29 mouse cellular contexts compared by ENCODE assay signal in the genomic region with DNA sequence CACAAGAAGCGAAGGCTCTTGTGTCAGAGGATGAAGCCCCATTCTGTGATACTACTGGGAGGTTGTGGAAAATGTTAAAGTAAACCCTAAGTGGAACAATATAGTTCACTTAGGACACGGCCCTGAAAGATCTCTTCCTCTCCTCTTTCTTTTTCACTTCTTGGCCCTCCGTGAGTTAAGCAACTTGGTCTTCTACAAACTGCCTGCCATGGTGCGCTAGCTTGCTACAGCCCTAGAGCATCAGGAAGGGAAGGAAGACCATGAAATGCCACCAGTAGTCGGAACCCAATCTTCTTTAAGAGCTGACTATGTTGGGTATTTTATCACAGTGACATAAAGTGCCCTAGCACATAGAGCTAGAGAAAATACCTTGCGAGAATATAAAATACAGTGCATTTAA. TPM values are rescaled to one million over a fixed set of nuclear protein-coding genes. Genes with fewer than 3 reads are reported as not detected.
A peak's percentile ranks its signal among the peaks of the same experiment; 100 is the strongest.
DNase-seq lines count a peak whose midpoint lies in the region; ATAC-seq and TF ChIP-seq lines count a peak whose summit lies in the region.
"Had no signal": no experiment of that assay in that cellular context is flagged by ENCODE, and none has a peak within 500 bp of the region (broad histone marks: within the 10 kb centered on the region; RNA-seq: fewer than 3 reads in every experiment).

No protein-coding gene starts in this region.

- TF ChIP-seq POLR2A in CH12.LX (IDR thresholded peaks at IDR 0.05; ENCODE audit: low read depth, low read length) = no peak
- no peak for TF ChIP-seq POLR2A in bone marrow, adult 2 months (IDR thresholded peaks at IDR 0.05; ENCODE audit: borderline replicate concordance, control insufficient read depth, low read depth, low read length)

- peak overlapping the region; percentile 13; the same call in 1 of the 2 replicates for H3K4me2 ChIP-seq in liver, embryonic 16.5 days (ENCODE audit: low read depth, low read length)
- no peak overlapping the region for H3K4me2 ChIP-seq in liver, embryonic 12.5 days
- H3K4me2 ChIP-seq in CH12.LX (ENCODE audit: insufficient read depth, low read depth, poor library complexity, severe bottlenecking) = peak overlapping the region; percentile 50; the same call in 1 of the 2 replicates
- H3K4me2 ChIP-seq: embryonic facial prominence, embryonic 13.5 days; embryonic facial prominence, embryonic 15.5 days; forebrain, embryonic 13.5 days; forebrain, embryonic 15.5 days had no signal

- H3K36me3 ChIP-seq in liver, embryonic 16.5 days (ENCODE audit: control insufficient read depth, insufficient read depth) = no peaks in the 10 kb centered on the region
- H3K36me3 ChIP-seq in liver, embryonic 12.5 days = no peaks in the 10 kb centered on the region
- H3K36me3 ChIP-seq in CH12.LX (replicated peaks in 1 of 2; ENCODE audit: control insufficient read depth in 1 of 2, insufficient read depth in 1 of 2, low read length in 1 of 2) = no peaks in the 10 kb centered on the region
- H3K36me3 ChIP-seq: embryonic facial prominence, embryonic 13.5 days; embryonic facial prominence, embryonic 15.5 days; forebrain, embryonic 15.5 days; G1E had no signal

- TF ChIP-seq RAD21 in CH12.LX (IDR thresholded peaks at IDR 0.05; ENCODE audit: low read depth, low read length) = no peak

- H3K9me3 ChIP-seq in liver, embryonic 16.5 days (replicated peaks; ENCODE audit: control insufficient read depth, low read length) = no peaks in the 10 kb centered on the region
- H3K9me3 ChIP-seq in liver, embryonic 12.5 days (replicated peaks) = no peaks in the 10 kb centered on the region
- H3K9me3 ChIP-seq in CH12.LX (replicated peaks; ENCODE audit: low read length) = no peaks in the 10 kb centered on the region
- H3K9me3 ChIP-seq: embryonic facial prominence, embryonic 13.5 days; embryonic facial prominence, embryonic 15.5 days; forebrain, embryonic 13.5 days; forebrain, embryonic 15.5 days; G1E had no signal

- H3K27ac ChIP-seq in liver, embryonic 16.5 days (ENCODE audit: low read length) = no peak overlapping the region
- H3K27ac ChIP-seq in liver, embryonic 12.5 days = no peak overlapping the region
- no peak overlapping the region for H3K27ac ChIP-seq in CH12.LX (ENCODE audit: insufficient read depth, low read depth)
- H3K27ac ChIP-seq in bone marrow, adult 2 months (ENCODE audit: control insufficient read depth, insufficient read depth, low read depth, low read length, poor library complexity) = no peak overlapping the region
- H3K27ac ChIP-seq: embryonic facial prominence, embryonic 13.5 days; embryonic facial prominence, embryonic 15.5 days; forebrain, embryonic 13.5 days; forebrain, embryonic 15.5 days had no signal

- H3K4me1 ChIP-seq in liver, embryonic 16.5 days (ENCODE audit: control insufficient read depth, low read depth, low read length) = no peaks in the 10 kb centered on the region
- no peaks in the 10 kb centered on the region for H3K4me1 ChIP-seq in liver, embryonic 12.5 days
- no peaks in the 10 kb centered on the region for H3K4me1 ChIP-seq in CH12.LX (ENCODE audit: control insufficient read depth in 1 of 2, insufficient read depth in 2 of 2)
- H3K4me1 ChIP-seq in bone marrow, adult 2 months (ENCODE audit: control insufficient read depth, insufficient read depth, low read length) = peaks cover 1% of the 10 kb centered on the region; the same call in 1 of the 2 replicates
- H3K4me1 ChIP-seq: embryonic facial prominence, embryonic 13.5 days; embryonic facial prominence, embryonic 15.5 days; forebrain, embryonic 13.5 days; forebrain, embryonic 15.5 days had no signal

- dilution Hi-C loops in CH12.LX (cut with MboI; ENCODE audit: extremely low pct_ligation_motif_present, extremely low pct_unique_long_range_greater_than_20kb, low sequenced_read_pairs) = no loop called here

- ATAC-seq in liver, embryonic 16.5 days (ENCODE audit: low read depth) = no peak
- ATAC-seq in liver, embryonic 12.5 days = no peak
- ATAC-seq in megakaryocyte, adult 5-6 weeks (ENCODE audit: poor library complexity, severe bottlenecking) = peak; percentile 52
- no peak for ATAC-seq in erythroblast, adult 5-6 weeks (replicated peaks; ENCODE audit: low FRiP score, poor library complexity, severe bottlenecking)
- ATAC-seq: activated CD4-positive, CD25-positive, alpha-beta regulatory T cell, adult 4 months; forebrain, embryonic 13.5 days; forebrain, embryonic 15.5 days; forebrain, postnatal 0 days; Patski had no signal

- no peaks in the 10 kb centered on the region for H3K27me3 ChIP-seq in liver, embryonic 16.5 days (ENCODE audit: control insufficient read depth, insufficient read depth, low read depth, low read length)
- H3K27me3 ChIP-seq in liver, embryonic 12.5 days (replicated peaks) = no peaks in the 10 kb centered on the region
- H3K27me3 ChIP-seq in CH12.LX (replicated peaks) = no peaks in the 10 kb centered on the region
- H3K27me3 ChIP-seq: embryonic facial prominence, embryonic 13.5 days; embryonic facial prominence, embryonic 15.5 days; forebrain, embryonic 13.5 days; forebrain, embryonic 15.5 days had no signal

- H3K79me2 ChIP-seq in CH12.LX (replicated peaks; ENCODE audit: control insufficient read depth, extremely low read depth, insufficient read depth, poor library complexity, severe bottlenecking) = no peaks in the 10 kb centered on the region

- no peak for DNase-seq in CH12.LX (ENCODE audit: extremely low read depth)
- no peak for DNase-seq in adrenal gland, adult 2 months
- DNase-seq: adrenal gland, postnatal 10 days; adrenal gland, postnatal 25 days; cerebellum, adult 11-12 months; cerebellum, adult 2 months; cerebellum, adult 9-10 months; cerebellum, postnatal 10 days; cerebellum, postnatal 25 days; embryo, embryonic 11 days; forebrain, postnatal 0 days had no signal

- TF ChIP-seq CTCF in CH12.LX (conservative IDR thresholded peaks at IDR 0.05 in 1 of 2, IDR thresholded peaks at IDR 0.05 in 1 of 2; ENCODE audit: low read depth in 2 of 2, low read length in 2 of 2) = no peak
- TF ChIP-seq CTCF in bone marrow, adult 2 months (IDR thresholded peaks at IDR 0.05; ENCODE audit: control insufficient read depth, insufficient read depth, low read length) = no peak

- H3K4me3 ChIP-seq in liver, embryonic 16.5 days (ENCODE audit: low read depth, low read length) = no peak overlapping the region
- H3K4me3 ChIP-seq in liver, embryonic 12.5 days = no peak overlapping the region
- H3K4me3 ChIP-seq in CH12.LX (replicated peaks in 1 of 3; ENCODE audit: low read depth in 2 of 3, low read length in 2 of 3, poor library complexity in 1 of 3) = no peak overlapping the region
- H3K4me3 ChIP-seq in bone marrow, adult 2 months (replicated peaks; ENCODE audit: control insufficient read depth, low read depth, low read length) = peak overlapping the region; percentile 17
- H3K4me3 ChIP-seq: embryonic facial prominence, embryonic 13.5 days; embryonic facial prominence, embryonic 15.5 days; forebrain, embryonic 13.5 days; forebrain, embryonic 15.5 days had no signal

- no peak for TF ChIP-seq EP300 in CH12.LX (IDR thresholded peaks at IDR 0.05; ENCODE audit: low read length)

- WGBS in liver, embryonic 16.5 days (ENCODE audit: insufficient replicate concordance) = 63% methylated on average over 6 of the region's 6 CpGs
- WGBS in liver, embryonic 12.5 days (ENCODE audit: insufficient replicate concordance) = 72% methylated on average over 6 of the region's 6 CpGs
- WGBS in bone marrow, adult 2 months = 47% methylated on average over 6 of the region's 6 CpGs

- H3K9ac ChIP-seq in liver, embryonic 16.5 days (ENCODE audit: low read depth, low read length) = no peak overlapping the region
- H3K9ac ChIP-seq in liver, embryonic 12.5 days = no peak overlapping the region
- H3K9ac ChIP-seq in CH12.LX (ENCODE audit: insufficient read depth, low read depth) = no peak overlapping the region
- H3K9ac ChIP-seq: embryonic facial prominence, embryonic 13.5 days; embryonic facial prominence, embryonic 15.5 days; forebrain, embryonic 13.5 days; forebrain, embryonic 15.5 days; forebrain, postnatal 0 days had no signal

- in situ Hi-C loops in CH12.LX (cut with MboI; ENCODE audit: low pct_ligation_motif_present, low pct_unique_long_range_greater_than_20kb, low sequenced_read_pairs) = loop anchor here (10.0 kb wide), 1 partner anchor 604 kb away; no protein-coding TSS in a partner anchor

TF ChIP-seq in CH12.LX, 34 proteins besides CTCF, POLR2A, EP300 and RAD21:
- TF ChIP-seq ZC3H11A (IDR thresholded peaks at IDR 0.05; ENCODE audit: low read depth, low read length) = no peak
- TF ChIP-seq UBTF (IDR thresholded peaks at IDR 0.05; ENCODE audit: low read depth, low read length) = no peak
- TF ChIP-seq ZMIZ1 (IDR thresholded peaks at IDR 0.05; ENCODE audit: low read depth, low read length) = no peak
- no peak for TF ChIP-seq PAX5 (IDR thresholded peaks at IDR 0.05; ENCODE audit: low read length)
- TF ChIP-seq ELF1 (IDR thresholded peaks at IDR 0.05; ENCODE audit: low read depth, low read length) = no peak

RNA-seq across cellular contexts. Expression of gene Nme8, which starts 7.2 kb away (rescaled TPM):
- not detected in 2 replicates for polyA plus RNA-seq in liver, embryonic 16.5 days (2015; fragmentation: Nextera tagmentation; extraction: Ambion mirVana)
- not detected in 2 replicates for polyA plus RNA-seq in liver, embryonic 12.5 days (2016; fragmentation: Nextera tagmentation; extraction: Ambion mirVana)
- total RNA-seq in CH12.LX (2012; rRNA removed) (not detected in 2 replicates), CH12.LX (2014; rRNA removed) (not detected in 2 replicates)
- polyA plus RNA-seq in CH12.LX (2012; ENCODE audit: insufficient read length, low read depth) = not detected in 2 replicates
- polyA plus RNA-seq in bone marrow, adult 2 months (2011; ENCODE audit: insufficient read depth, insufficient read length, low replicate concordance, missing spikeins) = not detected in 2 replicates
- total RNA-seq in megakaryocyte, adult 5-6 weeks (2015) = not detected in 2 replicates
- total RNA-seq in megakaryocyte, adult 5-6 weeks (2017) = 0.37 TPM in 1 of 2 replicates, not detected in the other
- not detected for total RNA-seq in adrenal gland, adult 2 months (2021)
- not detected in 2 replicates for polyA plus RNA-seq in adrenal gland, adult 2 months (2012; rRNA removed)
- not detected in 2 replicates for total RNA-seq in erythroblast, adult 5-6 weeks (2015; ENCODE audit: low replicate concordance)
- total RNA-seq in erythroblast, adult 5-6 weeks (2017; ENCODE audit: low replicate concordance) = not detected in 2 replicates
- total RNA-seq: adrenal gland, adult 18-20 months; adrenal gland, postnatal 10 days; adrenal gland, postnatal 25 days; adrenal gland, postnatal 4 days; common myeloid progenitor, adult 5-6 weeks; forebrain, postnatal 0 days had no signal
- polyA plus RNA-seq: activated CD4-positive, CD25-positive, alpha-beta regulatory T cell, adult 4 months; C2C12; cerebellum, adult 2 months; embryonic facial prominence, embryonic 11.5 days; embryonic facial prominence, embryonic 13.5 days; embryonic facial prominence, embryonic 15.5 days; forebrain, embryonic 11.5 days; forebrain, embryonic 15.5 days; forebrain, postnatal 0 days; G1E; Patski had no signal
